Mouse (Mus musculus): ENCODE measurements around the gene Pde5a. TPM values are rescaled to one million over a fixed set of nuclear protein-coding genes. Genes with fewer than 3 reads are reported as not detected.

The Pde5a gene
- total and polyA plus RNA-seq, 3 experiments: not detected

- Histone ChIP-seq H3K27ac (ENCODE audit: control insufficient read depth, low read depth, low read length) (no peak overlapping the region), H3K4me3 (ENCODE audit: control insufficient read depth in 1 of 2, insufficient read depth in 1 of 2, low read depth in 2 of 2, low read length in 2 of 2) (no peak overlapping the region), H3K36me3 (ENCODE audit: control insufficient read depth in 1 of 2, insufficient read depth in 2 of 2, low read length in 2 of 2) (no peaks in the 10 kb centered on the region), H3K9ac (ENCODE audit: control insufficient read depth, low read depth, low read length, poor library complexity, severe bottlenecking) (no peak overlapping the region), H3K27me3 (ENCODE audit: control insufficient read depth in 1 of 2, insufficient read depth in 2 of 2, low read length in 2 of 2) (no peaks in the 10 kb centered on the region), H3K9me3 (replicated peaks; ENCODE audit: insufficient read depth, low read length) (no peaks in the 10 kb centered on the region), H3K4me1 (ENCODE audit: control insufficient read depth in 1 of 2, insufficient read depth in 2 of 2, low read length in 2 of 2) (no peaks in the 10 kb centered on the region), H3K79me2 (ENCODE audit: control insufficient read depth, insufficient read depth, low read length, poor library complexity) (no peaks in the 10 kb centered on the region)
- no peak for TF ChIP-seq USF2 (IDR thresholded peaks at IDR 0.05; ENCODE audit: borderline replicate concordance in 1 of 2, insufficient read depth in 1 of 2, low read depth in 1 of 2, low read length in 2 of 2)
- no peak for TF ChIP-seq GABPA (IDR thresholded peaks at IDR 0.05; ENCODE audit: low read depth, low read length)
- TF ChIP-seq EP300 (IDR thresholded peaks at IDR 0.05; ENCODE audit: low read depth in 1 of 2, low read length in 2 of 2): no peak
- no peak for TF ChIP-seq BHLHE40 (IDR thresholded peaks at IDR 0.05; ENCODE audit: borderline replicate concordance, low read depth, low read length)
- TF ChIP-seq MAZ (IDR thresholded peaks at IDR 0.05; ENCODE audit: low read depth, low read length): no peak
- DNase-seq (ENCODE audit: low read depth, low spot score): no peak
Observed at GRCm38 (mm10) chr3:122682352-122682751, 46.4 kb upstream of the Pde5a start.

- no peaks in the 10 kb centered on the region for H3K79me2 ChIP-seq (ENCODE audit: control insufficient read depth, insufficient read depth, low read length, poor library complexity)
- no peak overlapping the region for H3K27ac ChIP-seq (ENCODE audit: control insufficient read depth, low read depth, low read length)
- no peaks in the 10 kb centered on the region for H3K27me3 ChIP-seq (ENCODE audit: control insufficient read depth in 1 of 2, insufficient read depth in 2 of 2, low read length in 2 of 2)
- no peaks in the 10 kb centered on the region for H3K4me1 ChIP-seq (ENCODE audit: control insufficient read depth in 1 of 2, insufficient read depth in 2 of 2, low read length in 2 of 2)
- H3K9me3 ChIP-seq (replicated peaks; ENCODE audit: insufficient read depth, low read length): no peaks in the 10 kb centered on the region
- no peak overlapping the region for H3K4me3 ChIP-seq (ENCODE audit: control insufficient read depth in 1 of 2, insufficient read depth in 1 of 2, low read depth in 2 of 2, low read length in 2 of 2)
- TF ChIP-seq MAZ (IDR thresholded peaks at IDR 0.05; ENCODE audit: low read depth, low read length): no peak
- no peak for TF ChIP-seq ZKSCAN1 (IDR thresholded peaks at IDR 0.05; ENCODE audit: low read depth, low read length)
- TF ChIP-seq TCF12 (IDR thresholded peaks at IDR 0.05; ENCODE audit: low read depth, low read length): no peak
- TF ChIP-seq MXI1 (IDR thresholded peaks at IDR 0.05; ENCODE audit: low read depth, low read length): no peak
- DNase-seq (ENCODE audit: low read depth, low spot score): no peak
- H3K36me3 ChIP-seq (ENCODE audit: control insufficient read depth in 1 of 2, insufficient read depth in 2 of 2, low read length in 2 of 2): no peaks in the 10 kb centered on the region
- H3K9ac ChIP-seq (ENCODE audit: control insufficient read depth, low read depth, low read length, poor library complexity, severe bottlenecking): no peak overlapping the region
Observed at GRCm38 (mm10) chr3:122684832-122685231, 43.9 kb upstream of the Pde5a start.

GRCm38 (mm10) chr3:122693039-122693438, 35.7 kb upstream of the Pde5a start:
- Histone ChIP-seq H3K27ac (ENCODE audit: control insufficient read depth, low read depth, low read length) (peak overlapping the region; percentile 63), H3K27me3 (ENCODE audit: control insufficient read depth in 1 of 2, insufficient read depth in 2 of 2, low read length in 2 of 2) (no peaks in the 10 kb centered on the region), H3K79me2 (ENCODE audit: control insufficient read depth, insufficient read depth, low read length, poor library complexity) (no peaks in the 10 kb centered on the region), H3K36me3 (ENCODE audit: control insufficient read depth in 1 of 2, insufficient read depth in 2 of 2, low read length in 2 of 2) (peaks cover 0 to 2% of the 10 kb centered on the region in 2 experiments; a peak in 2 of 4 replicates), H3K9ac (ENCODE audit: control insufficient read depth, low read depth, low read length, poor library complexity, severe bottlenecking) (no peak overlapping the region), H3K4me3 (ENCODE audit: control insufficient read depth in 1 of 2, insufficient read depth in 1 of 2, low read depth in 2 of 2, low read length in 2 of 2) (no peak overlapping the region), H3K9me3 (replicated peaks; ENCODE audit: insufficient read depth, low read length) (no peaks in the 10 kb centered on the region), H3K4me1 (ENCODE audit: control insufficient read depth in 1 of 2, insufficient read depth in 2 of 2, low read length in 2 of 2) (peaks cover 5 to 6% of the 10 kb centered on the region in 2 experiments; a peak in 3 of 4 replicates)
- peak; percentile 71 for DNase-seq (ENCODE audit: low read depth, low spot score)
- no peak for TF ChIP-seq ZMIZ1 (IDR thresholded peaks at IDR 0.05; ENCODE audit: low read depth, low read length)
- TF ChIP-seq NRF1 (IDR thresholded peaks at IDR 0.05; ENCODE audit: insufficient read depth, low read depth, low read length, poor library complexity, severe bottlenecking): no peak
- TF ChIP-seq ELF1 (IDR thresholded peaks at IDR 0.05; ENCODE audit: low read depth, low read length): no peak
- no peak for TF ChIP-seq SIN3A (IDR thresholded peaks at IDR 0.05; ENCODE audit: low read length)
- no peak for TF ChIP-seq E2F4 (IDR thresholded peaks at IDR 0.05; ENCODE audit: borderline replicate concordance, low read depth, low read length)
- TF ChIP-seq ZNF384 (IDR thresholded peaks at IDR 0.05; ENCODE audit: low read depth, low read length): no peak
- TF ChIP-seq MYB (IDR thresholded peaks at IDR 0.05; ENCODE audit: low read depth, low read length): no peak
- TF ChIP-seq RCOR1 (IDR thresholded peaks at IDR 0.05; ENCODE audit: low read depth, low read length): 0 out of 2 replicates have a peak, but pooled peaks have one; percentile 22
- no peak for TF ChIP-seq BHLHE40 (IDR thresholded peaks at IDR 0.05; ENCODE audit: borderline replicate concordance, low read depth, low read length)
- TF ChIP-seq POLR2AphosphoS2 (IDR thresholded peaks at IDR 0.05; ENCODE audit: low read length): no peak
- TF ChIP-seq EP300 (IDR thresholded peaks at IDR 0.05; ENCODE audit: low read depth in 1 of 2, low read length in 2 of 2): peak; percentile 72 to 76
- no peak for TF ChIP-seq CHD1 (IDR thresholded peaks at IDR 0.05; ENCODE audit: low read depth, low read length)
- no peak for TF ChIP-seq USF1 (IDR thresholded peaks at IDR 0.05; ENCODE audit: low read depth, low read length)
- no peak for TF ChIP-seq NELFE (IDR thresholded peaks at IDR 0.05; ENCODE audit: low read depth, low read length)
- TF ChIP-seq ZC3H11A (IDR thresholded peaks at IDR 0.05; ENCODE audit: low read depth, low read length): no peak
- TF ChIP-seq GATA1 (IDR thresholded peaks at IDR 0.05; ENCODE audit: low read depth, low read length): peak; percentile 64
- no peak for TF ChIP-seq JUND (IDR thresholded peaks at IDR 0.05; ENCODE audit: low read depth, low read length)
- TF ChIP-seq MAX (IDR thresholded peaks at IDR 0.05; ENCODE audit: low read length): no peak
- TF ChIP-seq GABPA (IDR thresholded peaks at IDR 0.05; ENCODE audit: low read depth, low read length): no peak
- no peak for TF ChIP-seq MAFK (IDR thresholded peaks at IDR 0.05; ENCODE audit: borderline replicate concordance, low read depth, low read length)
- TF ChIP-seq MYC (IDR thresholded peaks at IDR 0.05; ENCODE audit: low read depth, low read length): peak; percentile 59; the same call in 1 of the 2 replicates
